Mouse (Mus musculus) olfactory bulb, adult 2 months (tissue): ENCODE measurements around the gene Prkaa1.

Experiments
- CTCF ChIP-seq: fragments of 200-500 bp; IDR thresholded peaks from 2 replicates; pipeline ENCODE4 v1.5.1; 2012; ENCODE audit warnings: low read depth, mild to moderate bottlenecking, low read length, moderate library complexity; ENCODE audit not compliant: insufficient read depth
- POLR2A ChIP-seq: fragments of 200-500 bp; IDR thresholded peaks from 2 replicates; pipeline ENCODE4 v1.6.1; 2012; ENCODE audit warnings: mild to moderate bottlenecking, low read depth, low read length, moderate library complexity; ENCODE audit not compliant: insufficient read depth

DNA sequence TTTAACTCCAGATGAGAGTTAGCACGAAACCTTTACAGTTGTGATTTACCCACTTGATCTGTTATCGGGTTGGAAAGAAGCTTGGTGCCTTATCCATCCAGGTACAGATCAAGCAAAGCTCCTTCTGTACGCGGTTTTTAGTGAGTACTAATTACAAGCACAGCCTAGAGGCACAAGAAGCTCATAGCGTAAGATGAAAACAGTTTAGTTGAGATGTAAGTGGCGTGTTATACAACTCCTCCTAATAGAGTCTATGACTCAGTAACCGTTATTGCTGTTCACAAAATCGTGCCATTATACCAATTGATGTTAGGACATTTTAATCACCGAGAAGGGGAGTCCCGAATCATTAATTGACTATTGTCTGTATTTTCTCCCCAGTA lies 42.6 kb downstream of the Prkaa1 start:
- TF ChIP-seq CTCF (no peak), POLR2A (no peak)
